Mouse (Mus musculus): ENCODE measurements at regions not wholly inside any gene's neighbourhood (a gene's known extent, or its start where the extent isn't known, plus 50 kb on each side); places are given as distances from the start of the nearest gene placed in this dataset.

- H3K27me3 ChIP-seq (replicated peaks; ENCODE audit: control insufficient read depth, insufficient read depth, low read length): no peaks in the 10 kb centered on the region; the same call in 1 of the 2 replicates
- no peak for DNase-seq (ENCODE audit: low spot score)
- H3K4me2 ChIP-seq: no peak overlapping the region
- H3K9me3 ChIP-seq (ENCODE audit: control insufficient read depth, low read length): no peaks in the 10 kb centered on the region
- ATAC-seq (replicated peaks; ENCODE audit: low FRiP score): no peak
- no peak overlapping the region for H3K9ac ChIP-seq (ENCODE audit: low read depth, low read length)
- WGBS: 41% methylated on average over 6 of the region's 6 CpGs
- no peaks in the 10 kb centered on the region for H3K4me1 ChIP-seq (replicated peaks; ENCODE audit: control insufficient read depth, insufficient read depth, low read length)
- no peaks in the 10 kb centered on the region for H3K36me3 ChIP-seq (ENCODE audit: control insufficient read depth, insufficient read depth, low read length)
- H3K27ac ChIP-seq (ENCODE audit: low read depth, low read length): no peak overlapping the region
- H3K4me3 ChIP-seq (ENCODE audit: low read depth, low read length): no peak overlapping the region
Observed at GRCm38 (mm10) chr1:191486766-191487165, 83.7 kb upstream of the Ppp2r5a start.

- Histone ChIP-seq H3K4me1 (replicated peaks; ENCODE audit: control insufficient read depth, insufficient read depth, low read length) (peaks cover 5% of the 10 kb centered on the region; the same call in 1 of the 2 replicates), H3K9me3 (ENCODE audit: control insufficient read depth, low read length) (no peaks in the 10 kb centered on the region), H3K27ac (ENCODE audit: low read depth, low read length) (no peak overlapping the region), H3K4me2 (no peak overlapping the region), H3K36me3 (ENCODE audit: control insufficient read depth, insufficient read depth, low read length) (no peaks in the 10 kb centered on the region), H3K4me3 (ENCODE audit: low read depth, low read length) (no peak overlapping the region), H3K27me3 (replicated peaks; ENCODE audit: control insufficient read depth, insufficient read depth, low read length) (no peaks in the 10 kb centered on the region), H3K9ac (ENCODE audit: low read depth, low read length) (no peak overlapping the region)
- DNase-seq (ENCODE audit: low spot score) (no peak), ATAC-seq (replicated peaks; ENCODE audit: low FRiP score) (no peak)
- WGBS: 81% methylated on average over 8 of the region's 8 CpGs
Observed at GRCm38 (mm10) chr1:191484726-191485425, 81.8 kb upstream of the Ppp2r5a start.

GRCm38 (mm10) chr1:191479906-191480379 lies 76.9 kb upstream of the Ppp2r5a start:
- H3K36me3 ChIP-seq (ENCODE audit: control insufficient read depth, insufficient read depth, low read length): no peaks in the 10 kb centered on the region
- H3K9me3 ChIP-seq (ENCODE audit: control insufficient read depth, low read length): no peaks in the 10 kb centered on the region
- DNase-seq (ENCODE audit: low spot score): no peak
- peak; percentile 54; the same call in 1 of the 2 replicates for ATAC-seq (replicated peaks; ENCODE audit: low FRiP score)
- H3K4me1 ChIP-seq (replicated peaks; ENCODE audit: control insufficient read depth, insufficient read depth, low read length): peaks cover 5% of the 10 kb centered on the region; the same call in 1 of the 2 replicates
- H3K4me2 ChIP-seq: no peak overlapping the region
- H3K9ac ChIP-seq (ENCODE audit: low read depth, low read length): no peak overlapping the region
- H3K27me3 ChIP-seq (replicated peaks; ENCODE audit: control insufficient read depth, insufficient read depth, low read length): no peaks in the 10 kb centered on the region
- H3K27ac ChIP-seq (ENCODE audit: low read depth, low read length): no peak overlapping the region
- WGBS: 37% methylated on average over 13 of the region's 13 CpGs
- H3K4me3 ChIP-seq (ENCODE audit: low read depth, low read length): no peak overlapping the region

GRCm38 (mm10) chr1:191472551-191472950 lies 69.5 kb upstream of the Ppp2r5a start:
- Histone ChIP-seq H3K27ac (ENCODE audit: low read depth, low read length) (no peak overlapping the region), H3K9ac (ENCODE audit: low read depth, low read length) (no peak overlapping the region), H3K9me3 (ENCODE audit: control insufficient read depth, low read length) (no peaks in the 10 kb centered on the region)

GRCm38 (mm10) chr1:191471489-191471888 lies 68.4 kb upstream of the Ppp2r5a start:
- H3K4me3 ChIP-seq (ENCODE audit: low read depth, low read length): no peak overlapping the region
- ATAC-seq (replicated peaks; ENCODE audit: low FRiP score): peak; percentile 44; the same call in 1 of the 2 replicates
- no peaks in the 10 kb centered on the region for H3K27me3 ChIP-seq (replicated peaks; ENCODE audit: control insufficient read depth, insufficient read depth, low read length)
- no peak overlapping the region for H3K27ac ChIP-seq (ENCODE audit: low read depth, low read length)
- no peak for DNase-seq (ENCODE audit: low spot score)
- no peak overlapping the region for H3K9ac ChIP-seq (ENCODE audit: low read depth, low read length)
- H3K4me1 ChIP-seq (replicated peaks; ENCODE audit: control insufficient read depth, insufficient read depth, low read length): peaks cover 14% of the 10 kb centered on the region
- no peaks in the 10 kb centered on the region for H3K36me3 ChIP-seq (ENCODE audit: control insufficient read depth, insufficient read depth, low read length)
- 59% methylated on average over 2 of the region's 2 CpGs for WGBS
- H3K4me2 ChIP-seq: no peak overlapping the region
- no peaks in the 10 kb centered on the region for H3K9me3 ChIP-seq (ENCODE audit: control insufficient read depth, low read length)

More at GRCm38 (mm10) chr1:191472551-191472950, 69.5 kb upstream of the Ppp2r5a start:
- Histone ChIP-seq H3K4me2 (no peak overlapping the region), H3K27me3 (replicated peaks; ENCODE audit: control insufficient read depth, insufficient read depth, low read length) (no peaks in the 10 kb centered on the region), H3K4me1 (replicated peaks; ENCODE audit: control insufficient read depth, insufficient read depth, low read length) (peaks cover 14% of the 10 kb centered on the region), H3K4me3 (ENCODE audit: low read depth, low read length) (no peak overlapping the region), H3K36me3 (ENCODE audit: control insufficient read depth, insufficient read depth, low read length) (no peaks in the 10 kb centered on the region)
- ATAC-seq (replicated peaks; ENCODE audit: low FRiP score): no peak
- DNase-seq (ENCODE audit: low spot score): no peak
- WGBS: 84% methylated on average over 5 of the region's 5 CpGs

- no peak for DNase-seq (ENCODE audit: low spot score)
- Histone ChIP-seq H3K27me3 (replicated peaks; ENCODE audit: control insufficient read depth, insufficient read depth, low read length) (no peaks in the 10 kb centered on the region), H3K4me1 (replicated peaks; ENCODE audit: control insufficient read depth, insufficient read depth, low read length) (peaks cover 14% of the 10 kb centered on the region), H3K27ac (ENCODE audit: low read depth, low read length) (peak overlapping the region; percentile 45; the same call in 1 of the 2 replicates), H3K36me3 (ENCODE audit: control insufficient read depth, insufficient read depth, low read length) (no peaks in the 10 kb centered on the region), H3K9me3 (ENCODE audit: control insufficient read depth, low read length) (no peaks in the 10 kb centered on the region), H3K4me2 (peak overlapping the region; percentile 5; the same call in 1 of the 2 replicates), H3K4me3 (ENCODE audit: low read depth, low read length) (no peak overlapping the region), H3K9ac (ENCODE audit: low read depth, low read length) (no peak overlapping the region)
- peak; percentile 55 for ATAC-seq (replicated peaks; ENCODE audit: low FRiP score)
- WGBS: 20% methylated on average over 13 of the region's 13 CpGs
Observed at GRCm38 (mm10) chr1:191470190-191470985, 67.3 kb upstream of the Ppp2r5a start.

- no peaks in the 10 kb centered on the region for H3K27me3 ChIP-seq (replicated peaks; ENCODE audit: control insufficient read depth, insufficient read depth, low read length)
- no peak for DNase-seq (ENCODE audit: low spot score)
- no peaks in the 10 kb centered on the region for H3K9me3 ChIP-seq (ENCODE audit: control insufficient read depth, low read length)
- no peak overlapping the region for H3K4me3 ChIP-seq (ENCODE audit: low read depth, low read length)
- peaks cover 14% of the 10 kb centered on the region for H3K4me1 ChIP-seq (replicated peaks; ENCODE audit: control insufficient read depth, insufficient read depth, low read length)
- H3K36me3 ChIP-seq (ENCODE audit: control insufficient read depth, insufficient read depth, low read length): no peaks in the 10 kb centered on the region
- 77% methylated on average over 4 of the region's 4 CpGs for WGBS
- H3K4me2 ChIP-seq: no peak overlapping the region
- no peak for ATAC-seq (replicated peaks; ENCODE audit: low FRiP score)
- H3K9ac ChIP-seq (ENCODE audit: low read depth, low read length): no peak overlapping the region
- H3K27ac ChIP-seq (ENCODE audit: low read depth, low read length): no peak overlapping the region
Observed at GRCm38 (mm10) chr1:191468837-191469529, 65.9 kb upstream of the Ppp2r5a start.

- H3K4me3 ChIP-seq (ENCODE audit: low read depth, low read length): no peak overlapping the region
- no peaks in the 10 kb centered on the region for H3K36me3 ChIP-seq (ENCODE audit: control insufficient read depth, insufficient read depth, low read length)
- H3K4me2 ChIP-seq: no peak overlapping the region
- H3K27me3 ChIP-seq (replicated peaks; ENCODE audit: control insufficient read depth, insufficient read depth, low read length): no peaks in the 10 kb centered on the region
- 80% methylated on average over 3 of the region's 3 CpGs for WGBS
- no peak overlapping the region for H3K9ac ChIP-seq (ENCODE audit: low read depth, low read length)
- DNase-seq (ENCODE audit: low spot score) (no peak), ATAC-seq (replicated peaks; ENCODE audit: low FRiP score) (no peak)
- H3K9me3 ChIP-seq (ENCODE audit: control insufficient read depth, low read length): no peaks in the 10 kb centered on the region
- H3K27ac ChIP-seq (ENCODE audit: low read depth, low read length): no peak overlapping the region
- peaks cover 14% of the 10 kb centered on the region for H3K4me1 ChIP-seq (replicated peaks; ENCODE audit: control insufficient read depth, insufficient read depth, low read length)
Observed at GRCm38 (mm10) chr1:191466261-191466660, 63.2 kb upstream of the Ppp2r5a start.
